Mouse (Mus musculus) lung, postnatal 0 days (tissue): ENCODE measurements around the gene Sestd1. TPM values are rescaled to one million over a fixed set of nuclear protein-coding genes. Genes with fewer than 3 reads are reported as not detected.

Source experiments
- ATAC-seq: fragments of 200-750 bp; cut with Nextera tagmentation; 2 replicates; pipeline ENCODE4 v1.8.0; 2017; ENCODE audit warnings: moderate library complexity
- DNase-seq: peaks from one replicate; pipeline ENCODE4 v3.0.0-alpha.2; 2016; ENCODE audit warnings: low spot score
- H3K27ac ChIP-seq: fragments of 300-500 bp; sonication (generic); 2 replicates; pipeline ENCODE4 v1.5.1; 2014; ENCODE audit warnings: antibody characterized with exemption, mild to moderate bottlenecking, low read length, mixed read lengths
- H3K27me3 ChIP-seq: fragments of 300-500 bp; sonication (generic); replicated peaks from 2 replicates; pipeline ENCODE4 v1.6.1; 2014; ENCODE audit warnings: low read length, mixed read lengths; ENCODE audit not compliant: insufficient read depth
- H3K36me3 ChIP-seq: fragments of 300-500 bp; sonication (generic); 2 replicates; pipeline ENCODE4 v1.6.1; 2014; ENCODE audit warnings: low read length, mixed read lengths; ENCODE audit not compliant: insufficient read depth
- H3K4me1 ChIP-seq: fragments of 300-500 bp; sonication (generic); 2 replicates; pipeline ENCODE4 v1.6.1; 2014; ENCODE audit warnings: antibody characterized with exemption, low read depth, low read length, mixed read lengths; ENCODE audit not compliant: insufficient read depth
- H3K4me2 ChIP-seq: fragments of 300-500 bp; sonication (generic); replicated peaks from 2 replicates; pipeline ENCODE4 v1.6.1; 2014; ENCODE audit warnings: low read depth, mild to moderate bottlenecking, low read length, moderate library complexity, mixed read lengths
- H3K4me3 ChIP-seq: fragments of 300-500 bp; sonication (generic); 2 replicates; pipeline ENCODE4 v1.5.1; 2014; ENCODE audit warnings: low read depth, low read length
- H3K9ac ChIP-seq: fragments of 300-500 bp; sonication (generic); replicated peaks from 2 replicates; pipeline ENCODE4 v1.6.1; 2014; ENCODE audit warnings: low read depth, mild to moderate bottlenecking
- H3K9me3 ChIP-seq: fragments of 300-500 bp; sonication (generic); 2 replicates; pipeline ENCODE4 v1.6.1; 2016; ENCODE audit warnings: low read length, mixed read lengths
- CTCF ChIP-seq: IDR thresholded peaks from 2 replicates; pipeline ENCODE4 v1.5.1; 2016; ENCODE audit warnings: antibody characterized with exemption, mild to moderate bottlenecking
- EP300 ChIP-seq: IDR thresholded peaks from 2 replicates; pipeline ENCODE4 v1.6.1; 2016; ENCODE audit warnings: antibody characterized with exemption, mild to moderate bottlenecking, control low read depth
- WGBS: fragments of 180-500 bp; shearing (Covaris S2); extraction: QIAGEN DNeasy Blood & Tissue Kit; methylation state at CpG from one replicate; pipeline ENCODE4 v1.1.7; 2014; 5-methylcytosine and 5-hydroxymethylcytosine counted together
- polyA plus RNA-seq: library from polyadenylated mRNA; unstranded; fragments of >200 nt; fragmentation: Nextera tagmentation; extraction: Ambion mirVana; gene quantifications from 2 replicates; pipeline ENCODE4 v1.2.1, GENCODE M21; 2015

Gene Sestd1
- 11.6 and 11.8 TPM in 2 replicates for polyA plus RNA-seq

- no peak for TF ChIP-seq CTCF
- Histone ChIP-seq H3K4me3 (peak within 1 kb of the TSS; percentile 73), H3K36me3 (no peaks in the 10 kb centered on the region), H3K27ac (peak within 1 kb of the TSS; percentile 68), H3K9me3 (no peaks in the 10 kb centered on the region), H3K4me2 (peak within 1 kb of the TSS; percentile 72), H3K4me1 (no peaks in the 10 kb centered on the region; the same call in 1 of the 2 replicates), H3K27me3 (no peaks in the 10 kb centered on the region), H3K9ac (peak within 1 kb of the TSS; percentile 71)
- WGBS, result 8% methylated on average over 32 of the region's 73 CpGs
- DNase-seq (peak; percentile 73), ATAC-seq (peak; percentile 90)
Measured at GRCm38 (mm10) chr2:77280512-77281409, at the start of gene Sestd1. TSS of gene Sestd1 (minus strand) at chr2:77280592.

- Histone ChIP-seq H3K4me3 (no peak overlapping the region), H3K9ac (no peak overlapping the region), H3K4me1 (no peaks in the 10 kb centered on the region), H3K27me3 (no peaks in the 10 kb centered on the region), H3K27ac (no peak overlapping the region), H3K4me2 (no peak overlapping the region), H3K36me3 (no peaks in the 10 kb centered on the region), H3K9me3 (no peaks in the 10 kb centered on the region)
- TF ChIP-seq EP300 (no peak), CTCF (no peak)
- DNase-seq (no peak), ATAC-seq (no peak)
- WGBS, result 68% methylated on average over 3 of the region's 3 CpGs
Measured at GRCm38 (mm10) chr2:77327246-77327645, 46.9 kb upstream of the Sestd1 start.

- Histone ChIP-seq H3K4me1 (no peaks in the 10 kb centered on the region), H3K27me3 (no peaks in the 10 kb centered on the region), H3K9ac (no peak overlapping the region), H3K4me2 (no peak overlapping the region), H3K9me3 (no peaks in the 10 kb centered on the region), H3K4me3 (no peak overlapping the region), H3K27ac (no peak overlapping the region), H3K36me3 (no peaks in the 10 kb centered on the region)
- ATAC-seq, result no peak
- TF ChIP-seq EP300, result no peak
- TF ChIP-seq CTCF, result no peak
- WGBS, result 31% methylated on average over 6 of the region's 6 CpGs
- no peak for DNase-seq
Measured at GRCm38 (mm10) chr2:77323739-77324138, 43.3 kb upstream of the Sestd1 start.

GRCm38 (mm10) chr2:77323156-77323555 is 42.8 kb upstream of the Sestd1 start:
- DNase-seq, result no peak
- H3K4me2 ChIP-seq, result no peak overlapping the region

GRCm38 (mm10) chr2:77319196-77319595 is 38.8 kb upstream of the Sestd1 start:
- ATAC-seq, result no peak
- TF ChIP-seq EP300 (no peak), CTCF (no peak)
- WGBS, result 90% methylated on average over 5 of the region's 5 CpGs

More at GRCm38 (mm10) chr2:77323156-77323555, 42.8 kb upstream of the Sestd1 start:
- WGBS, result 71% methylated on average over 9 of the region's 9 CpGs
- Histone ChIP-seq H3K4me3 (no peak overlapping the region), H3K36me3 (no peaks in the 10 kb centered on the region), H3K9me3 (no peaks in the 10 kb centered on the region), H3K4me1 (no peaks in the 10 kb centered on the region), H3K27ac (no peak overlapping the region), H3K9ac (no peak overlapping the region), H3K27me3 (no peaks in the 10 kb centered on the region)
- no peak for ATAC-seq
- no peak for TF ChIP-seq EP300
- no peak for TF ChIP-seq CTCF

GRCm38 (mm10) chr2:77316961-77317360 is 36.6 kb upstream of the Sestd1 start:
- no peak overlapping the region for H3K9ac ChIP-seq
- TF ChIP-seq CTCF, result no peak
- H3K27me3 ChIP-seq, result no peaks in the 10 kb centered on the region
- ATAC-seq, result peak; percentile 80
- WGBS, result 21% methylated on average over 7 of the region's 7 CpGs
- no peaks in the 10 kb centered on the region for H3K4me1 ChIP-seq
- H3K27ac ChIP-seq, result no peak overlapping the region
- no peak overlapping the region for H3K4me2 ChIP-seq
- H3K36me3 ChIP-seq, result no peaks in the 10 kb centered on the region
- H3K9me3 ChIP-seq, result no peaks in the 10 kb centered on the region
- DNase-seq, result peak; percentile 70
- no peak overlapping the region for H3K4me3 ChIP-seq

More at GRCm38 (mm10) chr2:77319196-77319595, 38.8 kb upstream of the Sestd1 start:
- Histone ChIP-seq H3K27ac (no peak overlapping the region), H3K4me1 (no peaks in the 10 kb centered on the region), H3K9me3 (no peaks in the 10 kb centered on the region), H3K9ac (no peak overlapping the region), H3K4me2 (no peak overlapping the region), H3K27me3 (no peaks in the 10 kb centered on the region), H3K36me3 (no peaks in the 10 kb centered on the region), H3K4me3 (no peak overlapping the region)
- DNase-seq, result no peak
